ENCODE assay signal across 21 mouse cellular contexts in the genomic region with DNA sequence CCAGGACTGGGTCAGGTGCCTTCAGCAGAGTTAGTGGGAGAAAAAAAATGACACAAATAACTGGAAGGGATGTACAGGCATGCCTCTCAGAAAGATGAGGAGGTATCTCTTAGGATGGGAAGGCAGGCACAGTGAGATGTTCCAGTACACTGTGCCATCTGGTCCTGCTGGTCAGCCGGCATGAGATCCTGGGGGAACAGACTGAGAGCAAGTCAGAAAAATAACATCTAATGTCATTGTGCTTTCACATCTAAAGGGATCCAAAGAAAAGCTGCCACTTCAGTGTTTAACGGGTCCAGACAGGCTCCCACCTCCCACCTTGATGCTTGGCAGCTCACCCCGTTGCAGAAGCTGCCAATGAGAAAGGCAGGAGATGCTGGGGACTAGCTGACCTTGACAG. TPM values are rescaled to one million over a fixed set of nuclear protein-coding genes. Genes with fewer than 3 reads are reported as not detected.
DNase-seq lines count a peak whose midpoint lies in the region; ATAC-seq lines count a peak whose summit lies in the region.
"Had no signal": no experiment of that assay in that cellular context is flagged by ENCODE, and none has a peak within 500 bp of the region (broad histone marks: within the 10 kb centered on the region; RNA-seq: fewer than 3 reads in every experiment).

No protein-coding gene starts in this region.

- H3K27me3 ChIP-seq in heart, embryonic 15.5 days = no peaks in the 10 kb centered on the region
- H3K27me3 ChIP-seq in intestine, embryonic 16.5 days (replicated peaks; ENCODE audit: control insufficient read depth, insufficient read depth, low read length) = no peaks in the 10 kb centered on the region
- H3K27me3 ChIP-seq: limb, embryonic 15.5 days; midbrain, embryonic 12.5 days had no signal

- intact Hi-C loops in heart, postnatal 25 days (cut with DNase I) = no loop called here

- H3K27ac ChIP-seq in heart, embryonic 15.5 days = no peak overlapping the region
- no peak overlapping the region for H3K27ac ChIP-seq in intestine, embryonic 16.5 days (ENCODE audit: low read length)
- H3K27ac ChIP-seq: forebrain, embryonic 10.5 days; limb, embryonic 15.5 days; liver, embryonic 15.5 days; midbrain, embryonic 12.5 days had no signal

- 0 out of 2 replicates have a peak overlapping the region, but pooled peaks have one; percentile 30 for H3K4me2 ChIP-seq in heart, embryonic 15.5 days
- H3K4me2 ChIP-seq in intestine, embryonic 16.5 days (ENCODE audit: low read depth, low read length) = no peak overlapping the region
- H3K4me2 ChIP-seq: limb, embryonic 15.5 days; liver, embryonic 15.5 days; midbrain, embryonic 12.5 days had no signal

- H3K9me3 ChIP-seq in heart, embryonic 15.5 days (replicated peaks) = no peaks in the 10 kb centered on the region
- H3K9me3 ChIP-seq in intestine, embryonic 16.5 days (ENCODE audit: control insufficient read depth, low read length) = peaks cover 4% of the 10 kb centered on the region; the same call in 1 of the 2 replicates
- H3K9me3 ChIP-seq: limb, embryonic 15.5 days; liver, embryonic 15.5 days had no signal

- no peaks in the 10 kb centered on the region for H3K36me3 ChIP-seq in heart, embryonic 15.5 days
- no peaks in the 10 kb centered on the region for H3K36me3 ChIP-seq in intestine, embryonic 16.5 days (ENCODE audit: control insufficient read depth, insufficient read depth, low read length)
- H3K36me3 ChIP-seq: forebrain, embryonic 10.5 days; limb, embryonic 15.5 days; liver, embryonic 15.5 days; midbrain, embryonic 12.5 days had no signal

- H3K4me1 ChIP-seq in heart, embryonic 15.5 days (replicated peaks) = peaks cover 8% of the 10 kb centered on the region
- peaks cover 4% of the 10 kb centered on the region; the same call in 1 of the 2 replicates for H3K4me1 ChIP-seq in intestine, embryonic 16.5 days (ENCODE audit: control insufficient read depth, insufficient read depth, low read length)
- H3K4me1 ChIP-seq: limb, embryonic 15.5 days; liver, embryonic 15.5 days; midbrain, embryonic 12.5 days had no signal

- ATAC-seq in heart, embryonic 15.5 days (replicated peaks; ENCODE audit: insufficient number of reproducible peaks, insufficient read depth, low FRiP score, low read depth) = no peak
- peak; percentile 96 for ATAC-seq in cerebellum, adult (ENCODE audit: insufficient number of reproducible peaks, low FRiP score, low TSS enrichment)
- no peak for ATAC-seq in intestine, embryonic 16.5 days
- no peak for ATAC-seq in CD4-positive, CD25-positive, alpha-beta regulatory T cell, adult 4 months
- ATAC-seq: forebrain, postnatal 0 days; lung, postnatal 0 days had no signal

- no peak overlapping the region for H3K9ac ChIP-seq in heart, embryonic 15.5 days
- no peak overlapping the region for H3K9ac ChIP-seq in intestine, embryonic 16.5 days (ENCODE audit: low read depth, low read length)
- H3K9ac ChIP-seq: forebrain, postnatal 0 days; limb, embryonic 15.5 days; liver, embryonic 15.5 days; midbrain, embryonic 12.5 days had no signal

- WGBS in heart, embryonic 15.5 days = 49% methylated on average over 3 of the region's 3 CpGs
- 61% methylated on average over 3 of the region's 3 CpGs for WGBS in intestine, embryonic 16.5 days

- DNase-seq in heart, postnatal 25 days (ENCODE audit: low spot score) = no peak
- DNase-seq in brain, adult 2 months (ENCODE audit: low read depth, low spot score) = peak; percentile 98
- DNase-seq in cerebellum, adult 9-11 months = peak; percentile 96
- DNase-seq in adrenal gland, postnatal 4 days (ENCODE audit: low spot score in 2 of 2) = no peak
- DNase-seq: forebrain, postnatal 0 days; gastrocnemius, postnatal 10 days; heart, postnatal 36 days; kidney, adult 8-10 months; kidney, postnatal 25 days; right cerebral cortex, postnatal 14 days; thymus, adult 2 months had no signal

- no peak overlapping the region for H3K4me3 ChIP-seq in heart, embryonic 15.5 days
- no peak overlapping the region for H3K4me3 ChIP-seq in intestine, embryonic 16.5 days (ENCODE audit: low read length)
- H3K4me3 ChIP-seq: forebrain, embryonic 10.5 days; limb, embryonic 15.5 days; liver, embryonic 15.5 days; midbrain, embryonic 12.5 days had no signal

RNA-seq across cellular contexts. Expression of a gene that starts 45.7 kb away (rescaled TPM):
- 2.1 and 2.7 TPM in 2 replicates for polyA plus RNA-seq in heart, embryonic 15.5 days (2015; fragmentation: Nextera tagmentation; extraction: Ambion mirVana)
- under 1 TPM; 0.28 to 0.47 TPM for total RNA-seq in heart, postnatal 25 days (2021)
- 30.4 and 31.7 TPM in 2 replicates for polyA plus RNA-seq in intestine, embryonic 16.5 days (2015; fragmentation: Nextera tagmentation; extraction: Ambion mirVana)
- polyA plus RNA-seq in CD4-positive, CD25-positive, alpha-beta regulatory T cell, adult 4 months (2017; shearing (Covaris generic)) = under 1 TPM in 1 of 2 experiments, not detected in 1; 0.39 TPM
- total RNA-seq in adrenal gland, postnatal 4 days (2021) = 1 to 10 TPM; 1.5 to 2.9 TPM
- polyA plus RNA-seq: adrenal gland, adult 2 months had no signal

RNA-seq across cellular contexts. Expression of a gene that starts 54.9 kb away (rescaled TPM):
- polyA plus RNA-seq in heart, embryonic 15.5 days (2015; fragmentation: Nextera tagmentation; extraction: Ambion mirVana) = 1.9 and 6.0 TPM in 2 replicates
- total RNA-seq in heart, postnatal 25 days (2021) = 1 to 10 TPM; 3.8 to 5.0 TPM
- polyA plus RNA-seq in intestine, embryonic 16.5 days (2015; fragmentation: Nextera tagmentation; extraction: Ambion mirVana) = 5.1 and 5.3 TPM in 2 replicates
- polyA plus RNA-seq in CD4-positive, CD25-positive, alpha-beta regulatory T cell, adult 4 months (2017; shearing (Covaris generic)) = 10 to 100 TPM; 33.4 to 52.5 TPM
- total RNA-seq in adrenal gland, postnatal 4 days (2021) = 10 to 100 TPM; 18.3 to 19.8 TPM

Comparison
In these comparisons a context has a peak if more than half of its experiments do, and no peak if none do; other contexts are left out.
1. DNase-seq: peak in brain, adult 2 months (single experiment) and cerebellum, adult 9-11 months (single experiment); none in heart, postnatal 25 days (single experiment) and adrenal gland, postnatal 4 days (0 of 2).